Mouse (Mus musculus) liver, embryonic 15.5 days (tissue): ENCODE results near the gene Tapbp. TPM values are rescaled to one million over a fixed set of nuclear protein-coding genes. Genes with fewer than 3 reads are reported as not detected.
A peak's percentile ranks its signal among the peaks of the same experiment; 100 is the strongest.
"Not testable (repeated sequence)": the region's sequence is repeated elsewhere in the genome, so short reads cannot be mapped to it uniquely, and the experiment has no call there.

Experiments
- ATAC-seq: fragments of 200-750 bp; cut with Nextera tagmentation; 2 replicates; pipeline ENCODE4 v1.8.0; 2017; ENCODE audit warnings: moderate number of reproducible peaks, mild to moderate bottlenecking, moderate library complexity; ENCODE audit not compliant: insufficient read depth
- H3K27ac ChIP-seq: fragments of 300-500 bp; sonication (generic); replicated peaks from 2 replicates; pipeline ENCODE4 v1.5.1; 2015; ENCODE audit warnings: mild to moderate bottlenecking, inconsistent platforms
- H3K27me3 ChIP-seq: fragments of 300-500 bp; sonication (generic); 2 replicates; pipeline ENCODE4 v1.6.1; 2015; ENCODE audit warnings: mild to moderate bottlenecking, inconsistent platforms
- H3K36me3 ChIP-seq: fragments of 300-500 bp; sonication (generic); replicated peaks from 2 replicates; pipeline ENCODE4 v1.6.1; 2015; ENCODE audit warnings: moderate library complexity, mild to moderate bottlenecking, inconsistent platforms
- H3K4me1 ChIP-seq: fragments of 300-500 bp; sonication (generic); replicated peaks from 2 replicates; pipeline ENCODE4 v1.6.1; 2015; ENCODE audit warnings: inconsistent platforms
- H3K4me2 ChIP-seq: fragments of 300-500 bp; sonication (generic); 2 replicates; pipeline ENCODE4 v1.6.1; 2015; ENCODE audit warnings: moderate library complexity, mild to moderate bottlenecking, inconsistent platforms
- H3K4me3 ChIP-seq: fragments of 300-500 bp; sonication (generic); replicated peaks from 2 replicates; pipeline ENCODE4 v1.5.1; 2015; ENCODE audit warnings: mild to moderate bottlenecking, inconsistent platforms
- H3K9ac ChIP-seq: fragments of 300-500 bp; sonication (generic); 2 replicates; pipeline ENCODE4 v1.6.1; 2015; ENCODE audit warnings: moderate library complexity, mild to moderate bottlenecking, inconsistent platforms
- H3K9me3 ChIP-seq: fragments of 300-500 bp; sonication (generic); replicated peaks from 2 replicates; pipeline ENCODE4 v1.6.1; 2016; ENCODE audit warnings: inconsistent platforms
- WGBS: fragments of 180-500 bp; shearing (Covaris S2); methylation state at CpG from one replicate; pipeline ENCODE4 v1.1.7; 2015; ENCODE audit warnings: mixed read lengths; ENCODE audit not compliant: insufficient replicate concordance; 5-methylcytosine and 5-hydroxymethylcytosine counted together
- polyA plus RNA-seq: library from polyadenylated mRNA; unstranded; fragments of >200 nt; fragmentation: Nextera tagmentation; extraction: Ambion mirVana; gene quantifications from 2 replicates; pipeline ENCODE4 v1.2.1, GENCODE M21; 2015

Gene Tapbp
- polyA plus RNA-seq = 33.3 and 35.7 TPM in 2 replicates

GRCm38 (mm10) chr17:33915671-33916250 lies at the start of gene Tapbp, which contains the start of gene Zbtb22:
Gene Tapbp, plus strand, starts transcription at chr17:33915899.
Gene Zbtb22, plus strand, starts transcription at chr17:33915904.
- H3K36me3 ChIP-seq = peaks cover 64% of the 10 kb centered on the region
- H3K4me1 ChIP-seq = peaks cover 72% of the 10 kb centered on the region
- H3K27ac ChIP-seq = peak within 1 kb of the TSS; percentile 88
- H3K27me3 ChIP-seq = no peaks in the 10 kb centered on the region
- under 1% methylated on average over 34 of the region's 34 CpGs for WGBS
- ATAC-seq = peak; percentile 85
- H3K9ac ChIP-seq = peak within 1 kb of the TSS; percentile 64
- peaks cover 20% of the 10 kb centered on the region for H3K9me3 ChIP-seq
- H3K4me3 ChIP-seq = peak within 1 kb of the TSS; percentile 72
- peak within 1 kb of the TSS; percentile 84 for H3K4me2 ChIP-seq

GRCm38 (mm10) chr17:33873537-33873936 lies 42.2 kb upstream of the Tapbp start, which contains the start of gene Gm7029:
Gene Gm7029, plus strand, starts transcription at chr17:33873837.
- H3K27ac ChIP-seq, H3K9ac ChIP-seq, H3K9me3 ChIP-seq, H3K4me1 ChIP-seq, H3K4me2 ChIP-seq, ATAC-seq, H3K27me3 ChIP-seq, H3K4me3 ChIP-seq: not testable (repeated sequence)
- H3K36me3 ChIP-seq = peaks cover 44% of the 10 kb centered on the region
- 82% methylated on average over 7 of the region's 12 CpGs for WGBS

- Histone ChIP-seq H3K27me3 (no peaks in the 10 kb centered on the region), H3K4me1 (no peaks in the 10 kb centered on the region), H3K4me2 (no peak overlapping the region), H3K9ac (no peak overlapping the region), H3K27ac (no peak overlapping the region), H3K36me3 (peaks cover 52% of the 10 kb centered on the region), H3K4me3 (no peak overlapping the region), H3K9me3 (no peaks in the 10 kb centered on the region)
- ATAC-seq = no peak
- WGBS = 81% methylated on average over 11 of the region's 11 CpGs
These were observed 41.3 kb upstream of the Tapbp start for GRCm38 (mm10) chr17:33874411-33874810.

GRCm38 (mm10) chr17:33875797-33876196 lies 39.9 kb upstream of the Tapbp start:
- H3K27me3 ChIP-seq, H3K4me1 ChIP-seq, H3K4me3 ChIP-seq, H3K9ac ChIP-seq, H3K9me3 ChIP-seq, ATAC-seq, H3K27ac ChIP-seq, H3K4me2 ChIP-seq: not testable (repeated sequence)
- WGBS = 78% methylated on average over 5 of the region's 5 CpGs
- H3K36me3 ChIP-seq = peaks cover 66% of the 10 kb centered on the region

- H3K9ac ChIP-seq, H3K27ac ChIP-seq, H3K9me3 ChIP-seq, H3K27me3 ChIP-seq, H3K4me3 ChIP-seq, ATAC-seq, H3K4me2 ChIP-seq: not testable (repeated sequence)
- peaks cover 84% of the 10 kb centered on the region for H3K36me3 ChIP-seq
- peaks cover 21% of the 10 kb centered on the region for H3K4me1 ChIP-seq
- 94% methylated on average over 10 of the region's 11 CpGs for WGBS
These were observed 31.4 kb upstream of the Tapbp start for GRCm38 (mm10) chr17:33884320-33884719.

- H3K4me2 ChIP-seq = peak overlapping the region; percentile 80
- ATAC-seq, H3K27me3 ChIP-seq, H3K27ac ChIP-seq, H3K9me3 ChIP-seq: not testable (repeated sequence)
- peaks cover 50% of the 10 kb centered on the region for H3K36me3 ChIP-seq
- peak overlapping the region; percentile 80 for H3K4me3 ChIP-seq
- WGBS = 32% methylated on average over 2 of the region's 2 CpGs
- H3K9ac ChIP-seq = 0 out of 2 replicates have a peak overlapping the region, but pooled peaks have one; percentile 18
- peaks cover 32% of the 10 kb centered on the region for H3K4me1 ChIP-seq
These were observed 27.9 kb upstream of the Tapbp start for GRCm38 (mm10) chr17:33887802-33888201.

GRCm38 (mm10) chr17:33888230-33888629 lies 27.5 kb upstream of the Tapbp start:
- 0 out of 2 replicates have a peak overlapping the region, but pooled peaks have one; percentile 29 for H3K27ac ChIP-seq
- not testable (repeated sequence) for H3K9me3 ChIP-seq, H3K27me3 ChIP-seq, ATAC-seq
- H3K36me3 ChIP-seq = peaks cover 46% of the 10 kb centered on the region
- H3K4me1 ChIP-seq = peaks cover 32% of the 10 kb centered on the region
- H3K4me2 ChIP-seq = peak overlapping the region; percentile 80
- peak overlapping the region; percentile 80 for H3K4me3 ChIP-seq
- peak overlapping the region; percentile 87; the same call in 1 of the 2 replicates for H3K9ac ChIP-seq

- peak overlapping the region; percentile 87 for H3K9ac ChIP-seq
- peaks cover 32% of the 10 kb centered on the region for H3K4me1 ChIP-seq
- under 1% methylated on average over 42 of the region's 44 CpGs for WGBS
- H3K27ac ChIP-seq = peak overlapping the region; percentile 88
- H3K4me2 ChIP-seq = peak overlapping the region; percentile 80
- H3K4me3 ChIP-seq = peak overlapping the region; percentile 80
- H3K9me3 ChIP-seq, H3K27me3 ChIP-seq: not testable (repeated sequence)
- H3K36me3 ChIP-seq = peaks cover 33% of the 10 kb centered on the region
- peak; percentile 6 for ATAC-seq
These were observed 25.7 kb upstream of the Tapbp start for GRCm38 (mm10) chr17:33889941-33890532.

GRCm38 (mm10) chr17:33890533-33891059 lies 25.1 kb upstream of the Tapbp start, which contains the start of gene Kifc1:
Gene Kifc1, minus strand, starts transcription at chr17:33890661.
- H3K27me3 ChIP-seq = no peaks in the 10 kb centered on the region
- under 1% methylated on average over 49 of the region's 49 CpGs for WGBS
- peak within 1 kb of the TSS; percentile 93 for H3K27ac ChIP-seq
- ATAC-seq = peak; percentile 95
- peak within 1 kb of the TSS; percentile 80 for H3K4me3 ChIP-seq
- peaks cover 28% of the 10 kb centered on the region for H3K36me3 ChIP-seq
- no peaks in the 10 kb centered on the region for H3K9me3 ChIP-seq
- peak within 1 kb of the TSS; percentile 80 for H3K4me2 ChIP-seq
- H3K9ac ChIP-seq = peak within 1 kb of the TSS; percentile 87
- H3K4me1 ChIP-seq = peaks cover 32% of the 10 kb centered on the region

GRCm38 (mm10) chr17:33891357-33891756 lies 24.3 kb upstream of the Tapbp start:
- H3K27me3 ChIP-seq = no peaks in the 10 kb centered on the region
- H3K27ac ChIP-seq = no peak overlapping the region
- H3K9ac ChIP-seq = no peak overlapping the region
- no peak for ATAC-seq
- no peak overlapping the region for H3K4me3 ChIP-seq
- peak overlapping the region; percentile 23; the same call in 1 of the 2 replicates for H3K4me2 ChIP-seq
- peaks cover 32% of the 10 kb centered on the region for H3K4me1 ChIP-seq
- H3K9me3 ChIP-seq = no peaks in the 10 kb centered on the region
- WGBS = 55% methylated on average over 2 of the region's 2 CpGs
- H3K36me3 ChIP-seq = peaks cover 20% of the 10 kb centered on the region

GRCm38 (mm10) chr17:33891892-33892291 lies 23.8 kb upstream of the Tapbp start:
- WGBS = 50% methylated on average over 6 of the region's 6 CpGs

More at GRCm38 (mm10) chr17:33891892-33892291, 23.8 kb upstream of the Tapbp start:
- H3K4me1 ChIP-seq = peaks cover 34% of the 10 kb centered on the region
- H3K36me3 ChIP-seq = peaks cover 15% of the 10 kb centered on the region
- H3K4me3 ChIP-seq, H3K27me3 ChIP-seq, ATAC-seq, H3K4me2 ChIP-seq, H3K27ac ChIP-seq, H3K9ac ChIP-seq, H3K9me3 ChIP-seq: not testable (repeated sequence)
